Mouse (Mus musculus) G1E (cell line): ENCODE measurements around the gene Eps8.

Experiments used
- CTCF ChIP-seq: IDR thresholded peaks from 2 replicates; pipeline ENCODE4 v1.5.1; 2012; ENCODE audit warnings: low read depth, low read length, inconsistent platforms, mixed read lengths
- GATA1 ChIP-seq: IDR thresholded peaks from 2 replicates; pipeline ENCODE4 v1.6.1; 2012; ENCODE audit warnings: borderline replicate concordance, low read length, inconsistent platforms, mixed read lengths

- TF ChIP-seq CTCF, result no peak
- no peak for TF ChIP-seq GATA1
Observed at GRCm38 (mm10) chr6:137612071-137612547, 42.6 kb downstream of the Eps8 start.
